Mouse (Mus musculus): ENCODE data around the gene Dnal1. TPM values are rescaled to one million over a fixed set of nuclear protein-coding genes. Genes with fewer than 3 reads are reported as not detected.

The Dnal1 gene
- polyA plus RNA-seq, 1 experiment from 2014 or later: 3.7 TPM

DNA sequence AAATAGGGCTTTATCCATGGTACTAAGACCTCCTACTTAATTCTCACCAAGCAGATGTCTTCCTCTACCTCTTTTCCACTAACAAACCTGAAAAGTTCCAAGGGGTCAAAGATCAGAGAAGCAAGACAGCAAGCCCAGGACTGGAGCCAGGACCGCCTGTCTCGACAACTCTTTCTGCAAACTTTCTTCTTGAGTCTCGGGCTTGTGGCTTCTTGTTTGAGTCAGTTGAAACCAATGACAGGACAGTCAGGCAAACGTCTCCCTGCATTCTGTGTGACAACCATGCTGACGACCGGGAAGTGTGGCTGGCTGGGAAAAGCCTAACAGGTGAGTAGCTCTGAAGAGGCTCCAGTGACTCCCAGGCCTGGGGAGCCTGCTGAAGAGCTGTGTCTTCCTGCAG lies 71.4 kb downstream of the Dnal1 start:
- Histone ChIP-seq H3K27ac (peak overlapping the region; percentile 11; the same call in 1 of the 2 replicates), H3K4me1 (peaks cover 68% of the 10 kb centered on the region), H3K27me3 (ENCODE audit: insufficient read depth, poor library complexity, severe bottlenecking) (no peaks in the 10 kb centered on the region), H3K36me3 (peaks cover 16% of the 10 kb centered on the region), H3K4me3 (no peak overlapping the region), H3K9me3 (no peaks in the 10 kb centered on the region)
- no peak for DNase-seq (ENCODE audit: low spot score)
- WGBS: 52% methylated on average over 6 of the region's 6 CpGs

GRCm38 (mm10) chr12:84186536-84186935 lies 72.4 kb downstream of the Dnal1 start:
- WGBS: 84% methylated on average over 3 of the region's 3 CpGs
- Histone ChIP-seq H3K4me3 (no peak overlapping the region), H3K27ac (0 out of 2 replicates have a peak overlapping the region, but pooled peaks have one; percentile 29), H3K27me3 (ENCODE audit: insufficient read depth, poor library complexity, severe bottlenecking) (no peaks in the 10 kb centered on the region), H3K4me1 (peaks cover 68% of the 10 kb centered on the region), H3K36me3 (peaks cover 16% of the 10 kb centered on the region), H3K9me3 (no peaks in the 10 kb centered on the region)
- DNase-seq (ENCODE audit: low spot score): no peak

GRCm38 (mm10) chr12:84186950-84187349 lies 72.8 kb downstream of the Dnal1 start:
- Histone ChIP-seq H3K4me3 (no peak overlapping the region), H3K9me3 (no peaks in the 10 kb centered on the region), H3K27me3 (ENCODE audit: insufficient read depth, poor library complexity, severe bottlenecking) (no peaks in the 10 kb centered on the region), H3K4me1 (peaks cover 68% of the 10 kb centered on the region), H3K36me3 (peaks cover 16% of the 10 kb centered on the region), H3K27ac (0 out of 2 replicates have a peak overlapping the region, but pooled peaks have one; percentile 29)
- 82% methylated on average over 5 of the region's 5 CpGs for WGBS
- no peak for DNase-seq (ENCODE audit: low spot score)

DNA sequence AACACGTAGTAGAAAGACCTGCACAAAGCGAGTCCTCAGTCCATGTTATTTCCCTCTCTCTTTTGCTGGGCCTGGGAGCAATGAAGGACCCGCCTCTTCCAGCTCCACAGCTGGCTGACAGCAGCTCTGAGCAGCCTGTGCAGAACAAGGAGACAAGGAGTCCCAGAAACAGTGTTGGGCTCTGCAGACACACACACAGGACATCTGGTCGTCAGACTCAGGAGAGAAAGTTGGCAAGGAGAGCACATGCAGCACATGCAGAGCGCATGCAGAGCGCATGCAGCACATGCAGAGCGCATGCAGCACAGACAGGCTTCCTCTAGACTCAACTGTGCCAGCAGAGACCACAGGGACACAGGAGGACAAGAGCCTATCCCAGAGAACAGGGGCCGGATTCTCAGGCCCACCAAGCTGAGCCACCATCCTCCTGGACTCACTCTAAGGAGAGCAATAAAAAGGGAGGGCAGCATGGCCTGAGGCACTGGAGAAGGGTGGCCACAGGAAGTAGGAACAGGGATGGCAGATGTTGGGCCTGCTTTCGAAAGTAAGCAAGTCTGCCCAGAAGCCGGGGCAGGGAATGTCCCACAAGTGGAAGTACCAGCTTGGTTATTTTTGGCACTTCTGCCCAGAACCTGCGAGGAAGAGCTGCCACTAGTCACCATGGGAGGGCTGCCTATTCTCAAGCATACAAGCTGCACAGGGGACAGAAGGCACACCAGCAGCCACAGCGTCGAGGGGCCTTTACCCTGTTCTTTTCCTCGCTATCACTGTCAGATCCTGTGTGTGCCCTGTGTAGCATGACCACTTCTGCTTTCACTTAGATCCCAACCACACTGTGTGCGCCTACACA lies 73.8 kb downstream of the Dnal1 start:
- H3K4me1 ChIP-seq: peaks cover 75% of the 10 kb centered on the region
- no peaks in the 10 kb centered on the region for H3K9me3 ChIP-seq
- H3K36me3 ChIP-seq: peaks cover 16% of the 10 kb centered on the region
- DNase-seq (ENCODE audit: low spot score): no peak
- peak overlapping the region; percentile 62; the same call in 1 of the 2 replicates for H3K27ac ChIP-seq
- no peaks in the 10 kb centered on the region for H3K27me3 ChIP-seq (ENCODE audit: insufficient read depth, poor library complexity, severe bottlenecking)
- H3K4me3 ChIP-seq: no peak overlapping the region
- WGBS: 67% methylated on average over 15 of the region's 15 CpGs

- Histone ChIP-seq H3K4me3 (no peak overlapping the region; the same call in 1 of the 2 replicates), H3K27me3 (ENCODE audit: insufficient read depth, poor library complexity, severe bottlenecking) (no peaks in the 10 kb centered on the region), H3K27ac (peak overlapping the region; percentile 62; the same call in 1 of the 2 replicates), H3K9me3 (no peaks in the 10 kb centered on the region), H3K36me3 (peaks cover 16% of the 10 kb centered on the region), H3K4me1 (peaks cover 79% of the 10 kb centered on the region)
- 63% methylated on average over 14 of the region's 14 CpGs for WGBS
- no peak for DNase-seq (ENCODE audit: low spot score)
Measured at GRCm38 (mm10) chr12:84188881-84189444, 74.8 kb downstream of the Dnal1 start.

- Histone ChIP-seq H3K27me3 (ENCODE audit: insufficient read depth, poor library complexity, severe bottlenecking) (no peaks in the 10 kb centered on the region), H3K27ac (peak overlapping the region; percentile 62; the same call in 1 of the 2 replicates), H3K4me3 (peak overlapping the region; percentile 37), H3K36me3 (peaks cover 16% of the 10 kb centered on the region), H3K4me1 (peaks cover 92% of the 10 kb centered on the region), H3K9me3 (no peaks in the 10 kb centered on the region)
- WGBS: 27% methylated on average over 14 of the region's 15 CpGs
- no peak for DNase-seq (ENCODE audit: low spot score)
Measured at GRCm38 (mm10) chr12:84190151-84190820, 76.1 kb downstream of the Dnal1 start.

GRCm38 (mm10) chr12:84191190-84191589 lies 77.0 kb downstream of the Dnal1 start:
- Histone ChIP-seq H3K9me3 (no peaks in the 10 kb centered on the region), H3K36me3 (peaks cover 12% of the 10 kb centered on the region), H3K27ac (0 out of 2 replicates have a peak overlapping the region, but pooled peaks have one; percentile 98), H3K4me3 (peak overlapping the region; percentile 80), H3K4me1 (peaks cover 93% of the 10 kb centered on the region), H3K27me3 (ENCODE audit: insufficient read depth, poor library complexity, severe bottlenecking) (no peaks in the 10 kb centered on the region)
- WGBS: 65% methylated on average over 7 of the region's 7 CpGs
- no peak for DNase-seq (ENCODE audit: low spot score)

- peak overlapping the region; percentile 98 for H3K27ac ChIP-seq
- peaks cover 6% of the 10 kb centered on the region for H3K36me3 ChIP-seq
- WGBS: 26% methylated on average over 5 of the region's 5 CpGs
- no peak for DNase-seq (ENCODE audit: low spot score)
- peak overlapping the region; percentile 80 for H3K4me3 ChIP-seq
- no peaks in the 10 kb centered on the region for H3K27me3 ChIP-seq (ENCODE audit: insufficient read depth, poor library complexity, severe bottlenecking)
- H3K9me3 ChIP-seq: no peaks in the 10 kb centered on the region
- H3K4me1 ChIP-seq: peaks cover 93% of the 10 kb centered on the region
Measured at GRCm38 (mm10) chr12:84191770-84192169, 77.6 kb downstream of the Dnal1 start.

DNA sequence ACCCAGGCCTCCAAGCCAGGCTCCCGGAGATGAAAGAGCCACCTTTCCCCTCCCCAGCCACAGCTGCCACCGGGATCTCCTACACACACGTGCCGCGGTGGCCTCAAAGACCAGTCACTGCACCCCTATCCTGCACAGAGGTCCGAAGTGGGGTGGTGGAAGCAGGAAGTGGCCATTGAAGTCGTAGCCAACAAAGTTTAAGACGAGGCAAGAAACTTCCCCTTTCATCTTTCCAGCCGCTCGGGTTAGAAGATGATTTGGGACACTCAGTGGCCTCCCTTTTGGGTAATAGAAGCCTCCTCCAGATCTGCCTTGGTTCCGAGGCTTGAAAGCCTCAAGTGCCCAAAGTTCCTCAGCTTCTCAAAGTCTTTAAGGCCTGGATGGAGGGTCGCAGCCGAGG lies 78.1 kb downstream of the Dnal1 start:
- Histone ChIP-seq H3K4me1 (peaks cover 93% of the 10 kb centered on the region), H3K4me3 (peak overlapping the region; percentile 80), H3K27me3 (ENCODE audit: insufficient read depth, poor library complexity, severe bottlenecking) (no peaks in the 10 kb centered on the region), H3K27ac (peak overlapping the region; percentile 98), H3K36me3 (0 out of 2 replicates have a peak, but pooled peaks cover 1% of the 10 kb centered on the region), H3K9me3 (no peaks in the 10 kb centered on the region)
- WGBS: 2% methylated on average over 13 of the region's 13 CpGs
- no peak for DNase-seq (ENCODE audit: low spot score)

- Histone ChIP-seq H3K4me3 (peak overlapping the region; percentile 80), H3K36me3 (no peaks in the 10 kb centered on the region), H3K27me3 (ENCODE audit: insufficient read depth, poor library complexity, severe bottlenecking) (no peaks in the 10 kb centered on the region), H3K9me3 (no peaks in the 10 kb centered on the region), H3K27ac (peak overlapping the region; percentile 98), H3K4me1 (peaks cover 93% of the 10 kb centered on the region)
- DNase-seq (ENCODE audit: low spot score): peak; percentile 88
- under 1% methylated on average over 100 of the region's 102 CpGs for WGBS
Measured at GRCm38 (mm10) chr12:84192741-84193641, 78.8 kb downstream of the Dnal1 start.

DNA sequence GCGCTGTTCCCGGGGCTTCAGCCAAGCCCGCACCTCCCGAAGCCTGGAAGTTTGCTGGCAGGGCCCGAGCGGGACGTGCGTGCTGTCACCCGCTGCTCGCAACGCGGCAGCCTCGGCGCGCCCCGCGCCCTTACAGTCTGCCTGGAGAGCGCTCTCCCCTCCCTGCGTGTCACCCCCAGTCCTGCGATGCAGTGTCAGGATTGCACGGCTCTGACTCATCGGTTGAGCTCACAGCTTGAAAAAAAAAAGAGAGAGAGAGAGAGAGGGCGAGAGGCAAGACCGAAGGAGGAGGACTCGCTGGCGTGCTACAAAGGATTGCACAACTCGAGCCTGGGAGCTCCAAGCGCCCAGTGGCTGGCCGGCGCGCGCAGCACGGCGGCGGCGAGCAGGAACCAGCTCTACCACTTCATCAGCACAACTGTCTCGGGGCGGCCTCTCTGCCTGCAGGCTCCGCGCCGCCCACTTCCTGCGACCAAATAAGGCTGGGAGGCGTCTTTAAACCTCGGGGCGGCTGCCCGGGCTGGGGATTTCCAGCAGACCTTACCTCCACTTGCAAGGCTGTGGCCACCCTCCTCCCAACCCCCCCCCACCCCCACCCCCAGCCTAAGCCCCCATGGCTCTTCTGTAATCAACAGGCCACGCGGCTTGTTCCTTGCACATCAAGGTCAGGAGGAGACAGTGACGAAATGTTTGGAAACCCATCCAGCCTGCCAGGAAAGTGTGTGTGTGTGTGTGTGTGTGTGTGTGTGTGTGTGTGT lies 79.7 kb downstream of the Dnal1 start:
- peak; percentile 98 for DNase-seq (ENCODE audit: low spot score)
- Histone ChIP-seq H3K4me3 (peak overlapping the region; percentile 80), H3K9me3 (no peaks in the 10 kb centered on the region), H3K36me3 (no peaks in the 10 kb centered on the region), H3K4me1 (peaks cover 91% of the 10 kb centered on the region), H3K27me3 (ENCODE audit: insufficient read depth, poor library complexity, severe bottlenecking) (no peaks in the 10 kb centered on the region), H3K27ac (peak overlapping the region; percentile 98)
- WGBS: under 1% methylated on average over 49 of the region's 49 CpGs
